Mouse (Mus musculus) stomach, postnatal 0 days (tissue): ENCODE measurements around the gene Dlat. TPM values are rescaled to one million over a fixed set of nuclear protein-coding genes. Genes with fewer than 3 reads are reported as not detected.

Source experiments
- ATAC-seq: fragments of 200-750 bp; cut with Nextera tagmentation; 2 replicates; pipeline ENCODE4 v1.8.0; 2017; ENCODE audit not compliant: low FRiP score, low TSS enrichment
- DNase-seq: peaks from one replicate; pipeline ENCODE4 v3.0.0-alpha.2; 2016; ENCODE audit warnings: low spot score
- H3K27ac ChIP-seq: fragments of 300-500 bp; sonication (generic); replicated peaks from 2 replicates; pipeline ENCODE4 v1.5.1; 2014; ENCODE audit warnings: mild to moderate bottlenecking, control low read depth
- H3K27me3 ChIP-seq: fragments of 300-500 bp; sonication (generic); 2 replicates; pipeline ENCODE4 v1.6.1; 2014; ENCODE audit warnings: low read length; ENCODE audit not compliant: control insufficient read depth, insufficient read depth
- H3K36me3 ChIP-seq: fragments of 300-500 bp; sonication (generic); 2 replicates; pipeline ENCODE4 v1.6.1; 2014; ENCODE audit warnings: low read length, mixed read lengths; ENCODE audit not compliant: control insufficient read depth, insufficient read depth
- H3K4me1 ChIP-seq: fragments of 300-500 bp; sonication (generic); replicated peaks from 2 replicates; pipeline ENCODE4 v1.6.1; 2014; ENCODE audit warnings: antibody characterized with exemption; ENCODE audit not compliant: control insufficient read depth, insufficient read depth
- H3K4me2 ChIP-seq: fragments of 300-500 bp; sonication (generic); replicated peaks from 2 replicates; pipeline ENCODE4 v1.6.1; 2014; ENCODE audit warnings: low read depth, mild to moderate bottlenecking, control low read depth, moderate library complexity
- H3K4me3 ChIP-seq: fragments of 300-500 bp; sonication (generic); 2 replicates; pipeline ENCODE4 v1.5.1; 2014; ENCODE audit warnings: low read depth, low read length, control low read depth
- H3K9ac ChIP-seq: fragments of 300-500 bp; sonication (generic); 2 replicates; pipeline ENCODE4 v1.6.1; 2014; ENCODE audit warnings: mild to moderate bottlenecking, low read length, control low read depth, mixed read lengths
- H3K9me3 ChIP-seq: fragments of 300-500 bp; sonication (generic); 2 replicates; pipeline ENCODE4 v1.6.1; 2016; ENCODE audit warnings: low read length; ENCODE audit not compliant: control insufficient read depth
- CTCF ChIP-seq: IDR thresholded peaks from 2 replicates; pipeline ENCODE4 v1.5.1; 2016; ENCODE audit warnings: antibody characterized with exemption, low read depth, mild to moderate bottlenecking, moderate library complexity
- EP300 ChIP-seq: optimal IDR thresholded peaks from 2 replicates; pipeline ENCODE3; 2016; ENCODE audit warnings: antibody characterized with exemption
- WGBS: fragments of 180-500 bp; shearing (Covaris S2); extraction: QIAGEN DNeasy Blood & Tissue Kit; methylation state at CpG from one replicate; pipeline ENCODE4 v1.1.7; 2014; 5-methylcytosine and 5-hydroxymethylcytosine counted together
- polyA plus RNA-seq: library from polyadenylated mRNA; unstranded; fragments of >200 nt; fragmentation: Nextera tagmentation; extraction: Ambion mirVana; gene quantifications from 2 replicates; pipeline ENCODE4 v1.2.1, GENCODE M21; 2015

The Dlat gene
- polyA plus RNA-seq, 1 experiment from 2014 or later: 36.7 TPM

- no peaks in the 10 kb centered on the region for H3K27me3 ChIP-seq
- H3K9ac ChIP-seq: no peak overlapping the region
- H3K4me2 ChIP-seq: peak overlapping the region; percentile 80
- H3K9me3 ChIP-seq: no peaks in the 10 kb centered on the region
- peak overlapping the region; percentile 92 for H3K4me3 ChIP-seq
- no peaks in the 10 kb centered on the region; the same call in 1 of the 2 replicates for H3K4me1 ChIP-seq
- H3K27ac ChIP-seq: no peak overlapping the region
- no peak for TF ChIP-seq EP300
- TF ChIP-seq CTCF: no peak
- WGBS: 60% methylated on average over 9 of the region's 9 CpGs
- ATAC-seq: no peak
- 0 out of 2 replicates have a peak, but pooled peaks cover 2% of the 10 kb centered on the region for H3K36me3 ChIP-seq
- DNase-seq: no peak
Observed at GRCm38 (mm10) chr9:50617794-50618330, 41.7 kb downstream of the Dlat start.

DNA sequence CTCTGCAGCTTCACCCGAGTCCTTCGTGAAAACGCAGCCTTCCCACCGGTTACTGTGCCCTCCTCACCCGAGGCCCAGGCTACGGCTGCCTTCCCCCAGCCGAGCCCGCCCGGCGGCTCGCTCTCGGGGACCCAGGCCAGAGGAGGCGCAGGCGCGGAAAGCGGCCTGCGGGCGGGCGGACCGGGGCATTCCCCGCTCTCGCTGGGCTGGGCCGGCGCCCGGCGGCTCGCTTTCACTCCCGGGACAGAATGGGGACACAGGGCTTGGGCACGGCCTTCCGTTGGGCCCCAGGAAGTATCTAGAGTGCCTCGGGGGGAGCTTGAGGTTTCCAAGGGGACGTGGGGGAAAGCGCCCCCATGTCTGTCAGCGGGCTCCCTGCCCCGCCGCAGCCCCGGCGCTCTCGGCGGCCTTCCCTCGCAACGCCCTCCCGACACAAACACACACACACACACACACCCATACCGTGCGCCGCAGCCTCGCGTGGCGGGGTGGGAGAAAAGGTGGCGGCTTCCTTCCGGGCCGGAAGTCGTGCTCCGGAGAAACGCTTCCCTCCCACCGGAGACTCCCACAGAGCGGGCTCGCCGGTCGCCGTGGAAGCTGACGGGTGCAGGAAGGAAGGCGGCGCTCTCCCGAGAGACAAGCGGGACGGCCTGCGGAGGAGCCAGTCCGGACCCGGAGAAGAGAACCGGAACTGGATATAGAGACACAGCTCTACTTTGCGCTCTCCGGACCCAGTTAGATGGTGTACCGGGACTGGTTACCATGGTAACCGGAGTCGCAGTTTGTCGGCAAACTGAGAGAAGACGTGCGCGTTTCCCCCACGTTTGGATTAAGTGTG is 42.6 kb downstream of the Dlat start, which contains the start of the genes Pih1d2 and Nkapd1:
Pih1d2 (plus strand) TSS at position 556 of the 838 bp plus-strand sequence.
Nkapd1 (minus strand) TSS at position 699 of the 838 bp plus-strand sequence.
- Histone ChIP-seq H3K4me1 (no peaks in the 10 kb centered on the region; the same call in 1 of the 2 replicates), H3K27ac (peak within 1 kb of the TSS; percentile 99), H3K9ac (peak within 1 kb of the TSS; percentile 90), H3K27me3 (no peaks in the 10 kb centered on the region), H3K9me3 (no peaks in the 10 kb centered on the region), H3K4me3 (peak within 1 kb of the TSS; percentile 92), H3K36me3 (peaks cover 2% of the 10 kb centered on the region; the same call in 1 of the 2 replicates), H3K4me2 (peak within 1 kb of the TSS; percentile 80)
- WGBS: under 1% methylated on average over 67 of the region's 81 CpGs
- TF ChIP-seq EP300 (no peak), CTCF (peak; percentile 42)
- ATAC-seq (peak; percentile 95), DNase-seq (peak; percentile 89)

DNA sequence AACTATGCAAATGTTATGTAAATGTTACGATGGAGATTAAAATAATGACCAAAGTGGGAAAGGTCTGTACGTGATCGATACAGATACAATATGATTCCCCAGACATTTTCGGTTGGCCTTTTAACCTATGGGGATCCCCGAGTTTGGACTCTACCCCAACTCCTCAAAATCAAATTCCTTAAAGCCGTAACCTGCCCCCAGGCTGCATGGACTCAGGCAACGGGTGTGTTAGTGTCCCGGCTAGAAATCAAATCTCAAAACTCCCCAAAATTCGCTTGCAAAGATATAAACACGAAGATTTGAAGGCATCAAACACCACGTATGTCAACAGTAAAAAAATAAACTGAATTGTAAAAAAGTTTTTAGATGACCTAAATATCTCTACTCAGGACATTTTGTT is 43.4 kb downstream of the Dlat start:
- DNase-seq: no peak
- Histone ChIP-seq H3K4me2 (peak overlapping the region; percentile 80), H3K27ac (peak overlapping the region; percentile 99), H3K4me1 (no peaks in the 10 kb centered on the region; the same call in 1 of the 2 replicates), H3K4me3 (peak overlapping the region; percentile 92), H3K9me3 (no peaks in the 10 kb centered on the region), H3K27me3 (no peaks in the 10 kb centered on the region), H3K36me3 (peaks cover 2% of the 10 kb centered on the region; the same call in 1 of the 2 replicates), H3K9ac (peak overlapping the region; percentile 90)
- TF ChIP-seq EP300 (no peak), CTCF (no peak)
- 31% methylated on average over 11 of the region's 11 CpGs for WGBS
- no peak for ATAC-seq

DNA sequence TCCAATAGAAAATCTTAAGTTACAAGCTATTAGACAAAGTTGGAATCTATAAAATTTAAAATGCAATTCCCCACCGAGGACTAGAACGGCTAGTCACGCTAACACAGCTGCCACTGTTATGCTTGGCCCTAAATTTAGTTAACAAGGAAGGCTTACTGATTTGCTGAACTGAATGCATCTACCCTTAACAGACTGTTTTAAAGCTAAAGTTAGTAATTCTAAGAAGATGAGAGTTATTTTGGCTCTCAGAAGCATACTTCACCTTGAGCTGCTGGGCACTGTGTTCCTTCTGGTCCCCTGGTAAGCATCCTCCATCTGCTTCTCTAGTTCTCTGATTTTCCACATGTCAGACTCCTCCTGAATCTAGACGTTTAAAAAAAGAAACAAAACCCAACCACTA is 47.5 kb downstream of the Dlat start:
- 90% methylated on average over 4 of the region's 4 CpGs for WGBS
- ATAC-seq (no peak), DNase-seq (no peak)
- H3K27me3 ChIP-seq: no peaks in the 10 kb centered on the region
- no peaks in the 10 kb centered on the region for H3K9me3 ChIP-seq
- no peak overlapping the region for H3K4me2 ChIP-seq
- no peaks in the 10 kb centered on the region; the same call in 1 of the 2 replicates for H3K4me1 ChIP-seq
- TF ChIP-seq CTCF (no peak), EP300 (no peak)
- no peak overlapping the region for H3K27ac ChIP-seq
- peaks cover 9% of the 10 kb centered on the region for H3K36me3 ChIP-seq
- no peak overlapping the region for H3K9ac ChIP-seq
- H3K4me3 ChIP-seq: no peak overlapping the region

DNA sequence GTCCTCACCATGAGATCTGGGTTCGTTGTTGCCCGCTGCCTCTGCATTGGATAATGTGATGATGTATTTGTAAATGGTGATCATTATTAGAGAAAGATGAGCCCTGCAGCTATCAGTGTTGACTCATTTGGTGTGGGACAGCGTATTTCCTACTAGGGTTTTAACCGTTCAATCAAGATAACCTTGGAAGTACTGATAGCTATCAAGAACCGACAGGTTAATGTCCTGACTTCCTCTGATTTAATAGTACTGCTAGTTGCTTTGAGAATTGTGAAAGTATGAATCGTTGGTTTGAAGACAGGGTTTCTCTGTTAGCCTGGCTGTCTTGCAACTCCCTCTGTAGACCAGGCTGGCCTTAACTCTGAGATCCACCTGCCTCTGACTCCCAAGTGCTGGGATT is 55.2 kb downstream of the Dlat start:
- Histone ChIP-seq H3K4me2 (peak overlapping the region; percentile 76), H3K27me3 (no peaks in the 10 kb centered on the region), H3K9ac (peak overlapping the region; percentile 86), H3K4me1 (peaks cover 5% of the 10 kb centered on the region), H3K9me3 (no peaks in the 10 kb centered on the region), H3K4me3 (peak overlapping the region; percentile 63), H3K27ac (peak overlapping the region; percentile 91), H3K36me3 (peaks cover 10% of the 10 kb centered on the region; the same call in 1 of the 2 replicates)
- TF ChIP-seq EP300 (no peak), CTCF (no peak)
- DNase-seq (no peak), ATAC-seq (no peak)
- under 1% methylated on average over 6 of the region's 6 CpGs for WGBS
